Mouse (Mus musculus) midbrain, embryonic 14.5 days (tissue): Measurements from ENCODE around the gene Mbnl2. TPM values are rescaled to one million over a fixed set of nuclear protein-coding genes. Genes with fewer than 3 reads are reported as not detected.

Experiments
- ATAC-seq: fragments of 200-750 bp; cut with Nextera tagmentation; 2 replicates; pipeline ENCODE4 v1.8.0; 2017; ENCODE audit warnings: moderate number of reproducible peaks, moderate library complexity; ENCODE audit not compliant: low FRiP score, low TSS enrichment
- DNase-seq: peaks from one replicate; pipeline ENCODE4 v3.0.0-alpha.2; 2015
- H3K27ac ChIP-seq: fragments of 300-500 bp; sonication (generic); replicated peaks from 2 replicates; pipeline ENCODE4 v1.5.1; 2014; ENCODE audit warnings: mild to moderate bottlenecking, low read depth, low read length, moderate library complexity
- H3K27me3 ChIP-seq: fragments of 300-500 bp; sonication (generic); 2 replicates; pipeline ENCODE4 v1.6.1; 2014; ENCODE audit warnings: low read length, control low read depth, mixed read lengths; ENCODE audit not compliant: control insufficient read depth, insufficient read depth
- H3K36me3 ChIP-seq: fragments of 300-500 bp; sonication (generic); 2 replicates; pipeline ENCODE4 v1.6.1; 2014; ENCODE audit warnings: low read length, control low read depth; ENCODE audit not compliant: control insufficient read depth, insufficient read depth
- H3K4me1 ChIP-seq: fragments of 300-500 bp; sonication (generic); 2 replicates; pipeline ENCODE4 v1.6.1; 2014; ENCODE audit warnings: mild to moderate bottlenecking, antibody characterized with exemption, low read length, control low read depth; ENCODE audit not compliant: control insufficient read depth, insufficient read depth
- H3K4me2 ChIP-seq: fragments of 300-500 bp; sonication (generic); 2 replicates; pipeline ENCODE4 v1.6.1; 2014; ENCODE audit warnings: mild to moderate bottlenecking, low read length, moderate library complexity
- H3K4me3 ChIP-seq: fragments of 300-500 bp; sonication (generic); replicated peaks from 2 replicates; pipeline ENCODE4 v1.5.1; 2014; ENCODE audit warnings: low read depth, low read length
- H3K9ac ChIP-seq: fragments of 300-500 bp; sonication (generic); replicated peaks from 2 replicates; pipeline ENCODE4 v1.6.1; 2014; ENCODE audit warnings: mild to moderate bottlenecking, low read length, moderate library complexity
- H3K9me3 ChIP-seq: fragments of 300-500 bp; sonication (generic); 2 replicates; pipeline ENCODE4 v1.6.1; 2016; ENCODE audit warnings: low read length, control low read depth, mixed read lengths; ENCODE audit not compliant: control insufficient read depth
- WGBS: fragments of 180-500 bp; shearing (Covaris S2); extraction: QIAGEN DNeasy Blood & Tissue Kit; methylation state at CpG from one replicate; pipeline ENCODE4 v1.1.7; 2014; 5-methylcytosine and 5-hydroxymethylcytosine counted together
- polyA plus RNA-seq: library from polyadenylated mRNA; unstranded; fragments of >200 nt; fragmentation: Nextera tagmentation; extraction: Ambion mirVana; gene quantifications from 2 replicates; pipeline ENCODE4 v1.2.1, GENCODE M21; 2014

Gene Mbnl2
- polyA plus RNA-seq, 1 experiment from 2014 or later, result 22.5 TPM

- ATAC-seq (no peak), DNase-seq (no peak)
- Histone ChIP-seq H3K9me3 (no peaks in the 10 kb centered on the region), H3K4me2 (no peak overlapping the region), H3K27me3 (no peaks in the 10 kb centered on the region), H3K4me1 (no peaks in the 10 kb centered on the region), H3K9ac (no peak overlapping the region), H3K27ac (no peak overlapping the region), H3K4me3 (no peak overlapping the region), H3K36me3 (no peaks in the 10 kb centered on the region)
- WGBS, result 96% methylated on average over 4 of the region's 4 CpGs
Measured at GRCm38 (mm10) chr14:120267130-120267529, 8.3 kb upstream of the Mbnl2 start.

- no peak overlapping the region for H3K9ac ChIP-seq
- 86% methylated on average over 3 of the region's 3 CpGs for WGBS
- H3K4me2 ChIP-seq, result no peak overlapping the region
- peaks cover 5% of the 10 kb centered on the region; the same call in 1 of the 2 replicates for H3K4me1 ChIP-seq
- DNase-seq (no peak), ATAC-seq (no peak)
- no peaks in the 10 kb centered on the region for H3K27me3 ChIP-seq
- no peaks in the 10 kb centered on the region for H3K9me3 ChIP-seq
- H3K27ac ChIP-seq, result no peak overlapping the region
- H3K4me3 ChIP-seq, result no peak overlapping the region
- no peaks in the 10 kb centered on the region for H3K36me3 ChIP-seq
Measured at GRCm38 (mm10) chr14:120270031-120270430, 5.4 kb upstream of the Mbnl2 start.

- no peak overlapping the region for H3K9ac ChIP-seq
- 89% methylated on average over 4 of the region's 4 CpGs for WGBS
- H3K9me3 ChIP-seq, result no peaks in the 10 kb centered on the region
- H3K27ac ChIP-seq, result no peak overlapping the region
- no peaks in the 10 kb centered on the region for H3K36me3 ChIP-seq
- peaks cover 6% of the 10 kb centered on the region; the same call in 1 of the 2 replicates for H3K4me1 ChIP-seq
- no peak for ATAC-seq
- no peak overlapping the region for H3K4me3 ChIP-seq
- H3K4me2 ChIP-seq, result no peak overlapping the region
- no peaks in the 10 kb centered on the region for H3K27me3 ChIP-seq
- DNase-seq, result no peak
Measured at GRCm38 (mm10) chr14:120270633-120271032, 4.8 kb upstream of the Mbnl2 start.

GRCm38 (mm10) chr14:120271096-120271495 is 4.4 kb upstream of the Mbnl2 start:
- H3K9me3 ChIP-seq, result no peaks in the 10 kb centered on the region
- no peak overlapping the region for H3K9ac ChIP-seq
- ATAC-seq, result no peak
- no peaks in the 10 kb centered on the region for H3K36me3 ChIP-seq
- H3K27me3 ChIP-seq, result no peaks in the 10 kb centered on the region
- H3K27ac ChIP-seq, result no peak overlapping the region
- no peak overlapping the region for H3K4me3 ChIP-seq
- no peak for DNase-seq
- H3K4me1 ChIP-seq, result peaks cover 6% of the 10 kb centered on the region; the same call in 1 of the 2 replicates
- no peak overlapping the region for H3K4me2 ChIP-seq
- WGBS, result 76% methylated on average over 8 of the region's 8 CpGs

GRCm38 (mm10) chr14:120273766-120274165 is 1.7 kb upstream of the Mbnl2 start:
- H3K9me3 ChIP-seq, result no peaks in the 10 kb centered on the region
- 55% methylated on average over 5 of the region's 5 CpGs for WGBS
- ATAC-seq, result no peak

GRCm38 (mm10) chr14:120274746-120275145 is 723 bp upstream of the Mbnl2 start:
- Histone ChIP-seq H3K4me3 (peak overlapping the region; percentile 68), H3K9me3 (no peaks in the 10 kb centered on the region), H3K9ac (peak overlapping the region; percentile 48), H3K27me3 (no peaks in the 10 kb centered on the region), H3K4me1 (peaks cover 34% of the 10 kb centered on the region), H3K4me2 (peak overlapping the region; percentile 67), H3K27ac (peak overlapping the region; percentile 84; the same call in 1 of the 2 replicates), H3K36me3 (no peaks in the 10 kb centered on the region)
- no peak for DNase-seq
- 41% methylated on average over 5 of the region's 5 CpGs for WGBS
- ATAC-seq, result no peak

More at GRCm38 (mm10) chr14:120273766-120274165, 1.7 kb upstream of the Mbnl2 start:
- H3K4me3 ChIP-seq, result no peak overlapping the region
- no peak overlapping the region for H3K27ac ChIP-seq
- no peak overlapping the region for H3K9ac ChIP-seq
- H3K27me3 ChIP-seq, result no peaks in the 10 kb centered on the region
- no peak overlapping the region for H3K4me2 ChIP-seq
- H3K36me3 ChIP-seq, result no peaks in the 10 kb centered on the region
- peaks cover 27% of the 10 kb centered on the region for H3K4me1 ChIP-seq
- no peak for DNase-seq

GRCm38 (mm10) chr14:120276343-120277080 is 1.0 kb downstream of the Mbnl2 start:
- H3K4me2 ChIP-seq, result peak overlapping the region; percentile 67
- WGBS, result 17% methylated on average over 10 of the region's 10 CpGs
- DNase-seq (peak; percentile 51), ATAC-seq (no peak)
- H3K27ac ChIP-seq, result peak overlapping the region; percentile 27
- H3K9me3 ChIP-seq, result no peaks in the 10 kb centered on the region
- peaks cover 34% of the 10 kb centered on the region for H3K4me1 ChIP-seq
- no peaks in the 10 kb centered on the region for H3K27me3 ChIP-seq
- H3K4me3 ChIP-seq, result peak overlapping the region; percentile 68
- H3K36me3 ChIP-seq, result no peaks in the 10 kb centered on the region
- H3K9ac ChIP-seq, result peak overlapping the region; percentile 26

- peaks cover 34% of the 10 kb centered on the region for H3K4me1 ChIP-seq
- H3K4me2 ChIP-seq, result peak overlapping the region; percentile 67
- peak overlapping the region; percentile 26 for H3K9ac ChIP-seq
- no peaks in the 10 kb centered on the region for H3K36me3 ChIP-seq
- no peaks in the 10 kb centered on the region for H3K27me3 ChIP-seq
- H3K9me3 ChIP-seq, result no peaks in the 10 kb centered on the region
- no peak overlapping the region for H3K27ac ChIP-seq
- WGBS, result 15% methylated on average over 10 of the region's 10 CpGs
- ATAC-seq (no peak), DNase-seq (peak; percentile 54)
- peak overlapping the region; percentile 68 for H3K4me3 ChIP-seq
Measured at GRCm38 (mm10) chr14:120277081-120277656, 1.7 kb downstream of the Mbnl2 start.
